Mouse (Mus musculus) gastrocnemius, postnatal 14 days (tissue): ENCODE results near the gene Tmem222. TPM values are rescaled to one million over a fixed set of nuclear protein-coding genes. Genes with fewer than 3 reads are reported as not detected.

Experiments used
- DNase-seq: peaks from one replicate; pipeline ENCODE4 v3.0.0; 2021; ENCODE audit warnings: mixed read lengths
- intact Hi-C: fragments of 180-260 bp; cut with DNase I; formaldehyde crosslinking; loops from one replicate; pipeline ENCODE4 v1.15.1; 2025; ENCODE audit warnings: low total_unique reads
- long read RNA-seq, 2 experiments: library from polyadenylated mRNA; stranded (forward); transcript quantifications; one replicate each; pipeline ENCODE4 v2.0.0; 2021
- total RNA-seq, 2 experiments: library from RNA; stranded (reverse); gene quantifications; 2 replicates each; pipeline ENCODE4 v1.2.3; 2021

Gene Tmem222
- 10 to 100 TPM; 21.1 to 22.6 TPM for total RNA-seq
- long read RNA-seq, experiment 1, transcript Tmem222-201 (6 exons, 1,484 nt) = major isoform, 36 of 40 reads
- long read RNA-seq, experiment 1, partial matches to known transcripts = 0 of 40 reads
- long read RNA-seq, experiment 1, other reads (novel, unspliced or antisense) = 0 of 40 reads
- long read RNA-seq, experiment 2, transcript Tmem222-201 (6 exons, 1,484 nt) = major isoform, 37 of 39 reads
- long read RNA-seq, experiment 2, partial matches to known transcripts = 0 of 39 reads
- long read RNA-seq, experiment 2, other reads (novel, unspliced or antisense) = 0 of 39 reads

- intact Hi-C loops = no loop called here
- DNase-seq = peak; percentile 95
Measured at GRCm38 (mm10) chr4:133277104-133278026, at the start of gene Tmem222. Tmem222 (minus strand) TSS chr4:133277792.

DNA sequence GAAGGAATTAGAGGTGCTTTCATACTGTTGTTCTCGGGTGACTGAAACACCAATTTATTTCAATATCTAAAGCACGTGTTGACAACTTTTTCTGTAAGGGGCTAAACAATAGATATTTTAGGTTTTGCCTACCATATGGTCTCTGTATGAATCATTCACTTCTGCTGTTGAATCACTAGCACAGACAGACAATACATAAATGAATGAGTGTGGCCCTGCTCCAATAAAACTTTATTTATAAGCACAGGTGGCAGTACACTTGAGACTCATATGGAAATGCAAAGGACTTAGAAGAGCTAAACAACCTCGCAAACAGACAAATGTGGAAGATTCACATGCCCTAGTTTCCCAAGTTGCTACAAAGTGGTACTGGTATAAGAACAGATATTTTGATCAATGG is 42.1 kb upstream of the Tmem222 start:
- intact Hi-C loops = loop anchor here (10.0 kb wide), 1 partner anchor 135 kb away; no protein-coding TSS in a partner anchor

GRCm38 (mm10) chr4:133315991-133316390 is 38.4 kb upstream of the Tmem222 start:
- no peak for DNase-seq
- intact Hi-C loops = loop anchor here (10.0 kb wide), 1 partner anchor 139 kb away; no protein-coding TSS in a partner anchor

More for the DNA sequence above, 42.1 kb upstream of the Tmem222 start:
- DNase-seq = no peak

- no peak for DNase-seq
- intact Hi-C loops = loop anchor here (5.0 to 10.0 kb wide), 2 partner anchors 107 to 140 kb away; no protein-coding TSS in a partner anchor
Measured at GRCm38 (mm10) chr4:133314896-133315295, 37.3 kb upstream of the Tmem222 start.

DNA sequence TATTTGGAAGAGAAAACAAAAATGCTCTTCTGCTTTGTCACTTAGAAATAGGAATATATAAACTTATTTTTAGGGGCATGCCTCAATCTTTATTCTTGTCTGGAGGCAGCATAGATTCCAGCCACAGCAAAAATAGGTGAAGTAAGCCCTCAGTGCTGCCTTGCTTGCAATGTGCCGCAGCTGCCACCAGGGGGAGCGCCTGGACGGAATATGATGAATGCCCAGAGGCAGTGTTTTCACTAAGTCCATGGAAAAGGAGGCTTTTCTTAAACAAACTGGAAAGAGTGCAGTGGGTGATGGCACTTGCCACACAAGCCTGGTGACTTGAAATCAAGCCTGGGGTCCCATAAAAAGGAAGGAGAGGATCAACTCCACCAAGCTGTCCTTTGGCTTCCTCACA is 32.4 kb upstream of the Tmem222 start:
- peak; percentile 85 for DNase-seq
- intact Hi-C loops = loop anchor here (2.0 to 10.0 kb wide), 3 partner anchors 35 to 145 kb away; no protein-coding TSS in a partner anchor

GRCm38 (mm10) chr4:133307331-133307730 is 29.7 kb upstream of the Tmem222 start:
- peak; percentile 68 for DNase-seq
- intact Hi-C loops = no loop called here

GRCm38 (mm10) chr4:133305825-133306224 is 28.2 kb upstream of the Tmem222 start:
- intact Hi-C loops = no loop called here

DNA sequence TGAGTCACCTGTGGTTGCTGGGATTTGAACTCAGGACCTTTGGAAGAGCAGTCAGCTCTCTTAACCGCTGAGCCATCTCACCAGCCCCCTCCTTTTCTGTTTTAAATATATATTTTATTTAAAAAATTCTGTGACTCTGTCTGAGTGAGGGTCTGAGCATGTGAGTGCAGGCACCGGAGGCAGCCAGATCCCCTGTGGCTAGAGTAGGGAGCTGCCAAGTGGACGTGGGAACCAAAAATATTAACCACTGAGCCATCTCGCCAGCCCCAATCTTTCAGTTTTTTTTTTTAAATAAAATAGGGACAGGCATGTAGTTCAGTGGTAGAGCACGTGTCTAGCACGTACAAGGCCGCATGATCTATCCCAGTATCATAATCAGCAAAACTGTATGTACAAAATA is 27.2 kb upstream of the Tmem222 start:
- no peak for DNase-seq
- intact Hi-C loops = no loop called here

More at GRCm38 (mm10) chr4:133305825-133306224, 28.2 kb upstream of the Tmem222 start:
- DNase-seq = no peak

GRCm38 (mm10) chr4:133302668-133303067 is 25.1 kb upstream of the Tmem222 start:
- intact Hi-C loops = no loop called here
- DNase-seq = no peak

DNA sequence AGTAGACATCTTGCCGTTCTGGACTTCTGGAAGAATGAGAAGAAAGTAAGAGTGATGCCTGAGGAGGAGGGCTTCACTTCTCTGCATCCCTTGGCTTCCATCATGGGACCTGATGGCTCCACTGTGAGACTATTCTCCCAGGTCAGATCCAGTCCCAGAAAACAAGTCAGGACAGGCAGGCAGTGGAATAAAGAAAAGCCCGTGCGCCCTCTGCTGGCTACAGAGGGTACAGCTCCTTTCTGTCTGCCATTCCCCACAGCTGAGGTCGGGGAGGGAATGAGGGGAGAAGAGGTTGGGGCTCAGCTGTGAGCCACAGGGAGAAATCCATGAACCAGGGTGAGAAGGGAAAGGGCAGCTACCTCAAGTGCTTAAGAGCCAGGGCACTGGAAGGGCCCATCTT is 24.2 kb upstream of the Tmem222 start:
- intact Hi-C loops = no loop called here
- DNase-seq = peak; percentile 56

GRCm38 (mm10) chr4:133300421-133300820 is 22.8 kb upstream of the Tmem222 start:
- intact Hi-C loops = no loop called here

DNA sequence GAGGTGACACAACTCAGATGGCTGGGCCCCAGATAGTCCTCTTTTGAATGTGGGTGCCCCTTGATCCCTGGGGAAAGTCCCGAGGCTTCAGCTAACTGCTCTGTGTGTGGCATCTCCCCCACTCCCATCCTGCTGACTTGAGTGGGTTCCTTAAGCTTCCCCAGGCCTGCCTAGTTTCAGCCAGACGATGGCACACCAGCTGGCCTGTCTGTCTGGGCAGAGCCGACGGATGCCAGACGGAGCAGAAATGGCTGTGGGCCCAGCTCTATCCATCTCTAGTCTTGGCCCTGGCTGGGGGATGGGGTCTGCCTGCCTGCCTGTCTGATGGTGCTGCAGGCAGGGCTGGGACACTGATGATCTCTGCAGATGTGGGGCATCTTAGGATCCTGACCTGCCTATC is 22.1 kb upstream of the Tmem222 start:
- intact Hi-C loops = loop anchor here (5.0 kb wide), 3 partner anchors 67 to 287 kb away; partner anchors contain the start of gene Ahdc1
- no peak for DNase-seq

More at GRCm38 (mm10) chr4:133300421-133300820, 22.8 kb upstream of the Tmem222 start:
- no peak for DNase-seq

DNA sequence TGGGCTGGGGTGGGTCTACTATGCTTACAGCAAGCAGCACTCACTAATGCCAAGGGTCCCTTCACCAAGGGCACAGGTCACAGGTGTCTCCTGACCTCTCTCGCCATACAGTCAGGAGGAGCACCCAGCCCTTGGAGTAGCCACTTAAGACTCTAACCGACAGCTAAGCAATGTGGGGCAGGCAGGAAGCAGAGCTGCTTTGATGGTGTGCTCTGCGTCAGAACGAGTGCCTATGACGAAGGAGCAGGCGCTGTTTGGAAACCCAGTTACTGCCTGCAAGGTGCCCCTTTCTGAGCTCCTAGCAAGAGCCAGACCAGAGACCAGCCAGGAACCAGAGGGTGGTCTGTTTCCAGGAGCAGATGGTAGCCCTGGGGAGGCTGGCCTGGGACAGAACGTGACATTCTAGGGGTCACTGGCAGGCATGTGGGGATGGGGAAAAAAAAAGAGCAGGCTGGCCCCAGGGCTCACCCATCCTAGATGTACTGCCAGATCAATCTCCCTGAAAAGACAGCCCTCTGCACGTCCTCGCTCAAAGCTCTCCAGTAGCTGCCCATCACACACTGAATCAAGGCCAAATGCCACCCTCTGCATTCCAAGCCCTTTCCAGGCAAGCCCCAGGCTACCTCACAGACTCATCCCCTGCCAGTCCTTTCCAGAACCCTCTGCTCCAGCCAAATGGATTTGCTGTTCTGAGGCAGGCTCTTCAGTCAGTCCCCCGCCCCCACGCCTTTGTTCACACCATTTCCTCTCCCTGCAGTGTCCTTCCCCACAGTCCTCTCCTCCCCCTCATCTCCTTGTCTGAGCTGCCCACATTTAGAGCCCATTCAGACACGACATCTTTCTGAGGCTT is 21.1 kb upstream of the Tmem222 start:
- DNase-seq = no peak
- intact Hi-C loops = loop anchor here (5.0 kb wide), 3 partner anchors 66 to 286 kb away; partner anchors contain the start of gene Ahdc1

- DNase-seq = peak; percentile 85
- intact Hi-C loops = loop anchor here (5.0 kb wide), 3 partner anchors 66 to 286 kb away; partner anchors contain the start of gene Ahdc1
Measured at GRCm38 (mm10) chr4:133297801-133298238, 20.2 kb upstream of the Tmem222 start.

DNA sequence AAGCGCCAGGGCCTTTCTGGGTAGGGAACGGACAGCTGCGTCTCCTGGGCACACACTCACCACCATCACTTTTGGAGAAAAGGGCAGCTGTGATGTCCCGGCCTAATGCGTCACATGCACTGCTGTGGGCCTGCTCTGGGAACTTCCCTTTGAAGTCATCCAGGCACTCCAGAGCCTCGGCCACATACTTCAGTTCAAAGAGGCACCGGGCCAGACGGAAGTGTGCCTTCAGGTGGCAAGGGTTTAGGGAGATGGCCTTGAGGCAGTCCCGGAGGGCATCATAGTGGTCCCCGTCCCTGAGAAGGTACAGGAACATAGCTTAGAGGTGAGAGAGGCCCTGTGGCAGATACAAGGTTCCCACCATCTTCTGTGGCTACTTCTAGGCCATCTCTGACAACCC is 19.8 kb upstream of the Tmem222 start:
- intact Hi-C loops = loop anchor here (5.0 kb wide), 3 partner anchors 65 to 285 kb away; partner anchors contain the start of gene Ahdc1
- no peak for DNase-seq

DNA sequence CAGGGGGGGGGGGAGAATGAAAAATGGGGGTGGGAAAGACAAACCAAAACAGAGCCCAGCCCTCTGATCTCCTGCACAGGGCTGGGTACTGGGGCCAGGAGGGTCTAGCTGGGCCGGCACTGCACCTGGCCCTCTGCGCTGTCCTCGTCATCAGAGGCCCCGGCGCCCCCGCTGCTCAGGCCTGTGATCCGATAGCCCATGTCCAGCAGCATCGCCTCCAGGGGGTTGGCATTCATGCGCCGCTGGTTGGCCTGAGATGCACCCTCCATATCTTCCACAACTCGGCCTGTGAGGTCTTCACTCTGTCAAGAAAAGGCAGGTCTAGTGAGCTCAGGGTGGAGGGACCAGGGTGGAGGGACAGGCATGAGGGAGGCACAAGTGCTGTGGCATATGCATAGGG is 16.5 kb upstream of the Tmem222 start:
- no peak for DNase-seq
- intact Hi-C loops = loop anchor here (5.0 kb wide), 1 partner anchor 352 kb away; no protein-coding TSS in a partner anchor

- intact Hi-C loops = loop anchor here (5.0 kb wide), 1 partner anchor 351 kb away; no protein-coding TSS in a partner anchor
- no peak for DNase-seq
Measured at GRCm38 (mm10) chr4:133292901-133293843, 15.6 kb upstream of the Tmem222 start.

GRCm38 (mm10) chr4:133292405-133292804 is 14.8 kb upstream of the Tmem222 start:
- DNase-seq = no peak
- intact Hi-C loops = loop anchor here (5.0 kb wide), 1 partner anchor 350 kb away; no protein-coding TSS in a partner anchor
